Mouse (Mus musculus) stomach, postnatal 0 days (tissue): Measurements from ENCODE around the gene Fut8.

Source experiments
- CTCF ChIP-seq: IDR thresholded peaks from 2 replicates; pipeline ENCODE4 v1.5.1; 2016; ENCODE audit warnings: antibody characterized with exemption, low read depth, mild to moderate bottlenecking, moderate library complexity
- EP300 ChIP-seq: optimal IDR thresholded peaks from 2 replicates; pipeline ENCODE3; 2016; ENCODE audit warnings: antibody characterized with exemption

DNA sequence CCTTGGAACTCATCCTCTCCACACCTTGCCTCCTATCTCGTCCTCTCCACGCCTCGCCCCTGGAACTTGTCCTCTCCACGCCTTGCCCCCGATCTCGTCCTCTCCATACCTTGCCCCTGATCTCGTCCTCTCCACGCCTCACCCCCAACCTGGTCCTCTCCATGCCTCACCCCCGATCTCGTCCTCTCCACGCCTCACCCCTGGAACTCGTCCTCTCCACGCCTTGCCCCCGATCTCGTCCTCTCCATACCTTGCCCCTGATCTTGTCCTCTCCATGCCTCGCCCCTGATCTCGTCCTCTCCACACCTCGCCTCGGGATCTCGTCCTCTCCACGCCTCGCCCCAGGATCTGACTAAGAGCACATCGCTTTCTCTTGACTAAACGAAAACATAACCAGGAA, 269.8 kb downstream of the Fut8 start:
- no peak for TF ChIP-seq CTCF
- TF ChIP-seq EP300 = no peak
